Mouse (Mus musculus) inflammation-experienced regulatory T-cells, adult 6 months (primary cell): ENCODE measurements around the gene Wnt3a. TPM values are rescaled to one million over a fixed set of nuclear protein-coding genes. Genes with fewer than 3 reads are reported as not detected.
"Not testable (repeated sequence)": the region's sequence is repeated elsewhere in the genome, so short reads cannot be mapped to it uniquely, and the experiment has no call there.

Experiments used
- ATAC-seq: one replicate; pipeline ENCODE4 v1.8.0; 2017
- polyA plus RNA-seq, 3 experiments: library from polyadenylated mRNA; unstranded; fragments of 100-300 nt; shearing (Covaris generic); gene quantifications; one replicate each; pipeline ENCODE4 v1.2.1; 2017

The Wnt3a gene
- polyA plus RNA-seq, 3 experiments from 2014 or later: 0.24 TPM; not detected in 2

DNA sequence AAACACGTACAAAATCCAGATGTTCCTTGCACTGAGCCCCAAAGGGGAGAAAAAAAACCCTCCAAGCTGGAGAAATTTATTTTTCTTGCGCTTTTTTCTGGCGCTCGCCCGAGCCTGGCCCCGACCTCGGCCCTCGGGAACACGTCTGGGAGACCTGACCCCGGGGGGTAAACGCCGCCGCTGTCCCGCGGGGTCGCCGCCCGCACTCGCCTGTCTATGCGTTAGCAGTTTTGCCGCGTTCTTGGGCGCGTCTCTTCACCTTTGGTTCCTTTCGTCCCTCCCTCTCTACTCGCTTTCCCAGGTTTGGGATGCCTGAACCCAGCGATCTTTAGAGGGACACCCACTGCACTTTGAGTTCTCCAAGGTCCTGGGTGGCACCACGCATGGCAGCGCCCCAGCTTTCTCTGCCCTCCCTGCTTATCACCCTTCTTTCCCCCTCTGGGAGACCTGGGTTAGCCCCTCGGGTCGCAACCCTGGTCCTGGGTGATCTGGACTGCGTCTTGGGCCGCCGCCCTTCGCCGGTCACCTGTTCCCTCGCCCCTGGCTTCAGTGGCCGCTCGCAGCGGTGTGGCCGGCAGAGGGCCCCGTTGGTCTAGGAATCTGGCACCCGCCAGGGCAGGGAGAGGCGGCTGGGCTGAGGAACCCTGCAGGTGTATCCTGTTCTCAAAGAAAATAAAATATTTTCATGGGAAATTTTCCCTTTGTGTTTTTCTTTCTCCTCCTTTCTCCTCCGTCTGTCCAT lies 17.0 kb upstream of the Wnt3a start:
- ATAC-seq: no peak

DNA sequence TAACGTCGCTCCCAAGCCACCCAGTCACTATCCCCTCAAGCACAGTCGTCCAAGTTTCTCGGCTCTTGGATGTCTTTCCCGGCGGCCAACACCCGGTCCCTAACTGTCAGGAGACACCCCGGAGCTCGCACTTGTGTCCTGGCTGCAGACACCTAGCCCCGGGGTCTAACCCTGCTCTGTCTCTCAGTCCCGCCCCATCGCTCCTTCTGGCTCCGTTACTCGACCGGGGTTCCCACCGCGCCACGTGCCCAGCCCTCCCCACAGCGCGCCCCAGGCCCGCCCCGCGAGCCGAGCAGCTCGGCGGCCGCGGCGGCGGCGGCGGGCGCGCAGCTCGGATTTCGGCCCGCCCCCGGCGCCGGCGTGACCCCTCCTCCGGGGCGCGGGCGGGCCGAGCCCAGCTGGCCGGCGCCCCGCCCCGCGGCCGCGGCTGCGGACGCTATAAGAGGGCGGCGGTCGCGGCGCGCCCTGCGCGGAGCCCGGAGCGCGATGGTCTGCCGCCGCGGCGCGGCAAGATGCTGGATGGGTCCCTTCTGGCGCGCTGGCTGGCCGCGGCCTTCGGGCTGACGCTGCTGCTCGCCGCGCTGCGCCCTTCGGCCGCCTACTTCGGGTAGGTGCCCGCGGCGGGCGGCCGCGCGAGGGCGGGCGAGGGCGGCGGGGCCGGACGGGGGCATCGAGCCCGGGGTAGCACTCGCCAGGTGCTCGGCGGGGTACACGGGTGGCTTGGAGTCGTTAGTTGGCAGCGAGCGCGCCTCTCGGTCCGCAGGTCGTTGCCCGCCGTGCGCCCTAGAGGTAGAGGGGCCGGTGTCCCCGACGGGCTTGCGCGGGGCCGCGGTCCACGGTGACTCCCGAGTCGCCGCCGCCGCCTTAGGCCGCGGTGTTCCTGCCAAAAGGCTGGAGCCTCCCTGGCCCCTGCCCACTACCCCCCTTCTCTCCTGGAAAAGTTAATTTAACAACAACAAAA lies 16.2 kb upstream of the Wnt3a start, which contains the start of gene Wnt9a:
Wnt9a (plus strand) TSS at position 468 of the 961 bp plus-strand sequence.
- no peak for ATAC-seq

DNA sequence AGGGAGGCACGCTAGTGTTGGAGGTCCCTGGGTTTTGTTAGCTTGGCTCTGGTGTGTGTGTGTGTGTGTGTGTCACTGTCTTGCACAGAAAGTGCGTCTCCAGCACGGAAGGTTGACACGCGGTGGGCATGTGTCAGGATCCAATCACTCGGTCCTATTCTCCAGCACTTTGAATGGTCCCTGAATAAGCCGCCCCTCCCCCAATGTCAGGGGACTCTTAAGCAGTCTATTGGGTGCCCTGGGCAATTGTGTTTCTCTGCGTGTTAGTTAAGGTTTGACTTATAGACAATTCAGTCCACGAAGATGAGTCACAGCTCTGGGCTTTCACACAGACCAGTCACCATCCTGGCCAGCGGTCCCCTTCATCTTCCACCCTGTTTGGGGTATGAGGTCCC lies 15.3 kb upstream of the Wnt3a start:
- no peak for ATAC-seq

DNA sequence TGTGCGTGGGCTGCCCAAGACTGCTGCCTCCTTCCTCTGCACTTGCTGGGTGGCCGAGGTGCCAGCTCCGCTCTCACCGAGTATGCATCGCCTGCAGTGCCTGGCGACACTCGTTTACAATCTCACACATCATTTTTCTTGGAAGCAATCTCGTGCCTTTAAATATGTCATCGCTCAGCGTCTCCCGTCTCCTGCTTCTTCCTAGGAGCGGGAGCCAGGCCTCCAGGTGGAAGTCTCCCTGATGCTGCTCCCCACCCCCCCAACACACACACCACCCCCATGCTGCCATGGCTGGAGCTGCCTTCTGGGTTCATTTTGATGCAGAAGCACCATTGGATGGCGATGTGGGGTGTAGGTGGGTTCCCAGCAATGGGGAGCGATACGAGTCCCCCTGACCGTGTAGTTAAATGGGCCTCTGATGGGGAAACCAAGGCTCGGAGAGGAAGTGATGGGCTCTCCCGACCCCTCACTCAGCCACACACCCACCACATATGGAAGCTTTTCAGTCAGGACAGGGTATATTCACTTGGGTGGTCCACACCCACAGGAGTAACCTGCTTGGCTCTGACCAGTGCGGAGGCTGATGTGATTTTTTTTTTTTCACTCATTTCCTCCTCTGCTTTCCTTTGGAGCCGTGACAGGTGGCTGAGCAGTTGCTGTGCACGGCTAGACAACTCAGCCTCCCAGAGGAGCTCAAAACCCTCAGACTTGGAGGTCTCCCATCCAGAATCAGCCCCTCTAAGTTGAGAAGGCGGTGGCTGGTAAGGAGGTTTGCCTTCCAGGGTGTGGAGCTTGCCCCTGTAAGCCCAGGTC lies 14.7 kb upstream of the Wnt3a start:
- ATAC-seq: no peak

DNA sequence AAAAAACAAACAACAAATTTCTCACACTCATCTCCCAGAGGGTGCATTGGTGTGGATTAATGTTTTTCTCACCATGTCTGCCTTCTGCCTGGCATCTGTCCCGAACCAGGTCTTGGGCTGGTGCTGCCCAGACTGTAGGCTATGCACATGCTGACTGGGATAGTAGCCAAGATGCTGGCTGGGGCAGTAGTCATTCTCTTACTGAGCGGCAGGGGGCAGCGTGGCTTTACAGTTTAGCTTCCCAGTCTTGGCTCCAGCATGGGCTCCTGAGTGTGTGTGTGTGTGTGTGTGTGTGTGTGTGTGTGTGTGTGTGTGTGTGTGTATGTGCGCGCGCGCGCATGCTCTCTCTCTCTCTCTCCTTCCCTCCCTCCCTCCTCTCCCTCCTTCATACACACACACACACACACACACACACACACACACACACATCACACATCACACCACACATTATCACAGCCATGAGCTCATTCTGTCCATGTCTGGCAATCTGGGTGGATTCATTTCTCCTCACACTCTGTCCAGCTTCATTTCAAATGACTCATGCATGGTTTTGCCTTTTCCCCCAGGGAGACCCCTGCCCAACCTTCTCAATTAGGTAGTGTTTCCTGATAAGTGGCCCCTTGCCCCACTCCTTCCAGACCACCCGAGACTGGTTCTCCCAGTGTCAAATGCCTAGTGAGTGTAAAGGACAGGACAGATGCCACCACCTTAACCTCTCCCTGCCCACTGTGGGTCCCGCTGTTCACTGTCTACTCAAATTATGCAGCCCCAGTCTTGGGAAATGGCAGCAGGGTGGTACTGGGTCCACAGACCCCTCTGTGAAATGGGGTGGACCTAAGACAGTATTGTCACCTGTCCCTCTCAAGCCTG lies 12.4 kb upstream of the Wnt3a start:
- ATAC-seq: no peak

DNA sequence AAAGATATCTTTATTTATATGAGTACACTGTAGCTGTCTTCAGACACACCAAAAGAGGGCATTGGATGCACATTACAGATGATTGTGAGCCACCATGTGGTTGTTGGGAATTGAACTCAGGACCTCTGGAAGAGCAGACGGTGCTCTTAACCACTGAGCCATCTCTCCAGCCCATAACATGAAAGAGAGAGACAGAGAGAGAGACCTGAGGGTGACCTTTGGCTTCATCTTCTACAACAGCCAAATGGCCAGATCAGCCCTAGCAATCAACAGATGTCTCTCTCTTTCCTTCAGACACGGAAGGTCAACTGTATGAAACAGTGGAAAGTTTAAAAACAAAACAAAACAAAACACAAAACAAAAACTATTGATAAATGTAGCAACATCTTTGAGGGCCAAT lies 10.5 kb upstream of the Wnt3a start:
- ATAC-seq: not testable (repeated sequence)

DNA sequence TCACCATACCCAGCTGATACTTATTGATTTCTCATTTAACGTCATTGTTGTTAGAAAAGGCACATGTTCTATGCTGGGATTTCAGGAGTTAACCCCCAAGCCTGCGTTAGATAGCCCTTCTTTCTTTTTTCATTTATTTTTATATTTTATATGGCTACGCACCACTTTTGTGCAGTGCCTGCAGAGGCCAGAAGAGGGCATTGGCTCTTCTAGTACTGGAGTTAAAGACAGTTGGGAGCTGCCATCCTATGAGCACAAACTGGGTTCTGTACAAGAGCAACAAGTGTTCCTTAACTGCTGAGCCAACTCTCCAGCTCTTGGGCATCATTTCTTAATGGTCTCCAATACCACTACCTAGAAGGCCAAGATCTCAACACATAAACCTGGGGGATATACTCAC lies 9.6 kb upstream of the Wnt3a start:
- ATAC-seq: no peak

DNA sequence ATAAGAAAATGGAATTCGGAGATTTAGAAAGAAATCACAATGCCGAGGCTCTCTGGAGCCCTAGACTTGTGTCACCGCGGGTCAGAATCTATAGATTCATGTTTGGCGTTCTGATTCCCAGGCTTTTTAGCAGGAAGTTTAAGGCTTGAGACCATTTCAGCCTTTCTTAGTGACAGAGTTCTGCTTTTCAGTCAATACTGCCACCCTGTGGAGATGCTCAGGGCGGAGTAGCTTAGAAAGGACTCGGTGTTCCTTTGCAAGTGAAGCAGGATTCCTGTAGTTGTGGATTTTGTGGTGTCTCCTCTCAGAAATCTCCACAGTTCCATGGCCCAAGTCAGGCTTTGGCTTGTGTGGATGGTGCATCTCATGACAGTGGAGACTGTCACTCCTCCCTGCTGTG lies 7.4 kb upstream of the Wnt3a start:
- no peak for ATAC-seq

DNA sequence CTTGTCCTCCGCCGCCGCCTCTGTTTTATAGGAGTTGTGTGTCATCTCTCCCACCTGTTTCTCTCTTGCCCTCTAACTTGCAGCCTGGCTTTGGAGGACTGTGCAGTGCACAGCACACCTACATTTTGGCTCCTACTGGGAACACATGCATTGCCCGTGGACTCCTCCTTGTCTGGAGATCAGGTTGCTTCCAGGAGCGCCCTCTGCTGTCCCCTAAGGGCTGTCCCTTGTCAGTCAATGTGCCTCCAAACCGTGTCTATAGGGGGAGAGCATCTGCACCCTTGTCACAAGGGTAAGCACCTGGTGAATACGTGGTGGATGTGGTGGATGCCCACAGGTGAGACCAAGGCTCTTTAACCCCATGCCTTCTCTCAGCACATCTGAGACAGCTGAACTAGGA lies 3.1 kb upstream of the Wnt3a start:
- ATAC-seq: no peak

DNA sequence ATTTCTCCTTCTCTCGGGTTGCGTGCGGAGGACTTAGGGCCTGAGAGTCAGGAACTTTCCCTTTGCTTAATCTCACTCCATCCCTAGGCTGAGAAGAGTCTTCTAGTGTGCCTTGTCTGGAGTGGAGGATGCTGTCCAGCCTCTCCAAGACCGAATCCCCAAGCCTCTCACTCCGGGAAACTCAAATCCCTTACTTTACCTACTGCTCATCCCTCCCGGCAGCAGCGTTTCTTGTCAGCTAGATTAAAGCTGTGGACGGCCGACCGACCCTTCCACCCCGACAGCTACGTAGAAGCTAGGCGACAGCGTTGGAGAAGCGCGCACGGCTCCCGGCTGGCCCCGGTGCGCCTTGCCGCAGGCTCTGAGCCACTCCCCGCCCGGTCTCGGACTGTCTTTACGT lies 846 bp downstream of the Wnt3a start:
- ATAC-seq: no peak

DNA sequence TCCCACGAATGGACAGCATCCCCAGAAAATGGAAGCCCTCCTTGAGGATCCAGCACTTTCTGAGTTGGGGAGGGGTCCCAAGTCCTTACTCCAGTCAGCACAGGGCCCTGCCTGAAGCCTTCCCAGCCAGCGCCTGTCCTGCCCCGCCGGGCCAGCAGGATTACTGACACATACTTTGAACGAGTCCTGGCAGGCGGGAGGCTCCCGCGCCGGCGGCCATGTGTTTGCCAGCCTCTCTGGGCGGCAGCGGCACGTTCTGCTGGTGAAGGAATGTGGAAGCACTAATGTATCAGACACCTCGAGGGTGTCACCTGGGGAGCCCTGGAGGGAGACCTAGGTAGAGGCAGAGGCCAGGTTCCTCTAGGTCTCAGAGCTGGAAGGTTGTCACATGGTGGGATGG lies 6.4 kb downstream of the Wnt3a start:
- no peak for ATAC-seq

DNA sequence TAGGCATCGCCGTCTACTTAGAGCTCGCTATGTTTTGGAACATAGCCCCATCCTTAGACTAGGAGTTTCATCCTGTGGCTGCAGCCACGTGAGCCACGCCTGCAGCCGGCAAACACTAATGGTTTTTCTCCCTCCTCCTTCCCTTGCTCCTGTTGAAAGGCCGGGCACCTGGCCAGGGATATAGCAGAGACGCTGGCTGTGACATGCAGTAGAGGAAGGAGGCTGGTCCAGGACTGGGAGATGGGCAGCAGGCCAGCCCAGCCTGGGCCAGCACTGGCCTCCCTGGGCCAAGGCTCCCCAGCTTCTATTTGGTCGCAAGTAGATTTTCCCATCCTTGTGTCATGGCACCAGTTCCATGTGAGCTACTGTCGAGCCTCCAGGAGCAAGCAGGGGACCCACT lies 7.6 kb downstream of the Wnt3a start:
- no peak for ATAC-seq

DNA sequence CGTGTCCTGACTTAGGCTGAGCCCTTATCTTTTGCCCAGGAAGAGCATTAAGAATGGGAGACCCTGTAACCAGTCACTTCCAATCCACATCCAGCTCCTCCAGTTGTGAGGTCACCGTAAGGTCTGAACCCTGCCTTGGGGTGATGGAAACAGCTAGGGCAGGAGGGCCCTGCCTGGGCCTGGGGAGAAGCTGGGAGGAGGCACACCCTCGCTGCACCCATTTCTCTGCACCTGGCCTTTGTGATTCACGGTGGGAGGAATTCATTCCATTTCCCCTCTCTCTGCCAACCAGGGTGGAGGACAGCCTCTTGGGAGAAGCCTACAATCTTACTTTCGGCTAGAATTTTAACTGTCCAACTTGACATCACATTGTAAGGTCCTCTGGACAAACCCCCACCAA lies 8.4 kb downstream of the Wnt3a start:
- ATAC-seq: no peak

DNA sequence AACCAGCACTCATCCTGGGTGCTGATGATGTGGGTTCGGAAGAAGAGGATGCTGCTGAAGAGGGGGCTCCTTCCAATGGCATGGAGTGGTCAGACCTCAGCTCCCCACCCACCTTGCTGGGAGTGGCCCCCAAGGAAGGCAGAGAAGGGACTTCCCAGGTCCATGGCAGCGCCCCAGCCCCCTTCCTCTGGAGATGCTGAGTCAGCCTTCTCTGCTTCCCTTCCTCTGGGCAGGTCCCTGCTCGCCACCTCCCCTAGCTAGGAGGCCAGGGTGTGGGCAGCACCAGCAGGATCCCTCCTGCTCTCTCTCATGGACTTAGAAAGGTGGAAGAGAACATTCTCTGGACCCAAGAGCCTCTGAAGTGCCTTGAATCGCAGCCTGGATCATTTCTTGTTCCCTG lies 12.5 kb downstream of the Wnt3a start:
- ATAC-seq: no peak

DNA sequence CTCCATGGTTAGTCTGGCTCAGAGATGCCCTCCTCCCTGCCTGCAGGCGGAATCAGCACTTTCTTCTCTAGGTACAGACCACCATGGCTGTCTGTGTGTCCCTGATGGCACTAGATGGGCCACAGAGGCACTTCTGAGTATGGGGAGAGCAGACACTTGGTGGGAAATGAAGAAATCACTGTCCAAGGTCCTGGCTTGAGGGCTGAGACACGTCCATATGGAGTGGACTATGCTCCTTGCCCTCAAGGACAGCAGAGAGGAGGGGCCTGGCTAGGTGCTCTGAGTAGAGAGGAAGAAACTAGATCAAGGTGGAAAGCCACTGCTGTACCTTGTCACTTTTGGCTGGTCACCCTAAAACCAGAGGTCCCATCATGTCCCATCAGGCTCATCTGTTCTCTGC lies 13.7 kb downstream of the Wnt3a start:
- no peak for ATAC-seq

DNA sequence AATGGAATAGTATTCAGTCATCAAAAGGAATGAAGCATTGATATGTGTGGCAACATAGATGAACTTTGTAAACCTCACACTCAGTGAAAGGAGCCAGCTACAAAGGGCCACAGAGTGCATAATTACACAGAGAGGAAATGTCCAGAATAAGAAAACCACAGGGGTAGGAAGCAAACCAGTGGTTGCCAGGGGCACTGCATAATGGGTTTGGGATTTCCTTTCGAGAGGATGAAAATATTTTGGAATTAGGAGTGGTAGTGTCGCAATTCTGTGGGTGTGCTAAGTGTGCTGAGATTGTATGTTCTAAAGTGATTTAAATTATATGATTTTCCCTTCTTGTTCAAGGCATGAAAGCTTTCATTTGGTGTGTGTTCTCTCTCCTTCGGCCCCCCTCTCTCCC lies 16.4 kb downstream of the Wnt3a start:
- no peak for ATAC-seq

DNA sequence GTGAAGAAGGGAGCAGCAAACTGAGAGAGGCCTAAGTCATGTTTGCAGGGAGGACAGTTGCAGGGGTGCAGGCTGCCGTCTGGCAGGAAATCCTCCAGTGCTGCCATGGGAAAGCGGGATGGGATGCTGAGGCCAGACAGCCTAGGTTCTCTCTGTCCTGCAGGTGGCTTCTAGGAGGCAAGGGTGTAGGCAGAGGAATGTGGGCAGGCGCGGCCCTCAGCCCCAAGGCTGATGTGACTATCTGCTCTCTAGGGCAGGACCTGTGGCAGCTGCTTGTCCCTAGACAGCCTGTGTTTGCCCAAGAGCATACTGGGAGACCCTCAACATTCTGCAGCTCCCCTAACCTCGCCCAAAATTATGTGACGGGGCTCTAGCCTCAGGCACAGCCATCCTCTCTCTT lies 23.8 kb downstream of the Wnt3a start:
- ATAC-seq: no peak

DNA sequence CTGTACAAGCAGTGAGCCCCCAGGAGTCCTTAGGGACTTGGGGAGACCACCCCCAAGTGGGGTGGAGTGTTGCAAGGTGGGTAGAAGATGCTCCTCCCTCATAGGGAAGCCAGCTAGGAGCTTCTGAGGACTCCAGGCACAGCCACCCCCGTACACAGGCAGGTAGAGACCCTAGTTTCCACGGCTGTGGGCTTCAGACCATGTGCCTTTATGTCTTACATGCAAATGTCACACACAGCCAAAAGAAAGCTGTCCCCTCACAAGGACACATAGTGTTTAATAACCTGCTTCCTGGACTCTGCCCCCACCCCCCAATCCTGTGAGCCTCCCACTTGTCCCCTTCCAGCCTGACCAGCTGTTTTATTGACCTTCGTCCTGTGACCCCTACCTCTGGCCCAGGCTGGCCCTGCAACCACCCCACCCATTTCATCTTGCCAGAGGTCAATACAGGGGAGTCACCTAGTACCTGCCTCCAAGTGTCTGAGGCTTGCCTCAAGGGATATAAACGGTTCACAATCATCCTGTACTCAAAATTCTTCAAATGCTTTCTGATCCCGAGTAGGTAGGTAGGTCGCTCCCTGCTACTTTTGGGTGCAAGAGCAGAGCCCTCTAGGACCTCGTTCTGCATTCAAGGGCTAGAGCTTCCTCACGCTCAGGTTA lies 25.3 kb downstream of the Wnt3a start:
- no peak for ATAC-seq

DNA sequence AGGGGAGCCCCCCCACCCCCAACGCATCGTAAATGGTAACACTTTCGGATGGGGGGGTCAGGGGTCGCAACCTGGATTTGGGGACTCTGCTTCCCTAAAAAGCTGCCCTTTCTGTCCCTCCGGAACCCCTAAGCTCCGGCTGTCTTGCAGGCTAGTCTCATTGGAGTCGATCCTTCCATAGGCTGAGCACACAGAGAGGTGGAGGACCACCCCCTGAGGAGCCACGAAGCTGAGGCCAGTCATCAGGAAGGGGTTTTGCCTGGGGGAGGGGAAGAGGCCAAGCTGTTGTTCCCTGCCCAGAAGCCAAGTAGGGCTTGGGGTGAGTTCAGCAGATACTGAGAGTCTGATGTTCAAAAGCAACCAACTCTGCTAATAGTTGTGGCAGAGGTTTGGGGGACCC lies 26.0 kb downstream of the Wnt3a start:
- no peak for ATAC-seq

DNA sequence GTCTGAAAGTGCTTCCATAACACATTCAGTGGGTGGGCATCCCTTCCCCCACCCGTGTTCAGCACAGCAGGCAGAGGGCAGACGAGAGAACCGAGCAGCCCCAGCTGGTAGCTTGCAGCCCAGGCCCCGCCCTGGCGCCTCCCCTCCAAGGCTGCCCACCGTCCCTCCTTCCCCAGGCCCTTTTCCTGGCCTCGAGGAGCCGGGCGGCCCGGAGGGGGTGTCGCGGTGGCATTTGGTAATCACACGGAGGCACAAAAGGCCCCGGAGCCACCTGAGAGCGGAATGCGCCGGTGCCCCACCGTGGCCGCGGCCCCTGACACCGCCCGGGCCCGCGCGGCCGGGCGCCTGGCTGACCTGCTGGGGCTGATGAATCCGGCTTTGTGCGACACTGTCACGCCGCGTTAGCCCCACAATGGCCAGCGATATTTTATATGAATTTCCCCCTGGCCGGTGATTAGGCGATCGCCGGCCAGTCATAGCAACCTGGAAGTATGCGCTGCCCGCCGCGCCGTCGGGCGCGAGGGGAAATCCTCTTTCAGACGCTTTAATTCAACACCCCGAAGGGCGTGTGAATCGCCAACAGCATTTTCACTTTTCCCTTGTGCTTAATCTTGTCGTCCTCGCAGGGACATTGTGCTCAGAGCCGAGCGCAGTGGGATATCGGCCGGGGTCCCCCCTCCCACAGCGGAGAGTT lies 26.5 kb downstream of the Wnt3a start:
- ATAC-seq: no peak

DNA sequence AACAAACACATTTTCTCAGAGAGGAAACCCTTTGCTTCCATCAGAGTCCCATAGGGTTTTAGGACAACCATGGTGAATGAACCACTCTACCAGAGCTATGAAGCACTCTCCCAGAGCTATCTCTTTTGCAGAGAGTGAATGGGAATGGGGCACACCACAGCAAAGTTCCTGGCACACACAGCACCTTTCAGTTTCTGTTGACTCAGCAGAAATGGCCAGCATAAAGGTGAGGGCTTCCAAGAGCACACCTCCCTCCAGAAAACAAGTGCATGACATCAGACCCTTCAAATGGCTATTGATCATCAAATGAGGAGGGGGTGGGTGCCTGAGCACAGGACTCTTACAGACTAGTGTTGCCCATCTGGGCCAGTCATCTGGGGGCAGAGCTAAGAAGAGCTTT lies 28.2 kb downstream of the Wnt3a start:
- no peak for ATAC-seq
